Mouse (Mus musculus): ENCODE data around the gene R3hdm2.

R3hdm2 gene

DNA sequence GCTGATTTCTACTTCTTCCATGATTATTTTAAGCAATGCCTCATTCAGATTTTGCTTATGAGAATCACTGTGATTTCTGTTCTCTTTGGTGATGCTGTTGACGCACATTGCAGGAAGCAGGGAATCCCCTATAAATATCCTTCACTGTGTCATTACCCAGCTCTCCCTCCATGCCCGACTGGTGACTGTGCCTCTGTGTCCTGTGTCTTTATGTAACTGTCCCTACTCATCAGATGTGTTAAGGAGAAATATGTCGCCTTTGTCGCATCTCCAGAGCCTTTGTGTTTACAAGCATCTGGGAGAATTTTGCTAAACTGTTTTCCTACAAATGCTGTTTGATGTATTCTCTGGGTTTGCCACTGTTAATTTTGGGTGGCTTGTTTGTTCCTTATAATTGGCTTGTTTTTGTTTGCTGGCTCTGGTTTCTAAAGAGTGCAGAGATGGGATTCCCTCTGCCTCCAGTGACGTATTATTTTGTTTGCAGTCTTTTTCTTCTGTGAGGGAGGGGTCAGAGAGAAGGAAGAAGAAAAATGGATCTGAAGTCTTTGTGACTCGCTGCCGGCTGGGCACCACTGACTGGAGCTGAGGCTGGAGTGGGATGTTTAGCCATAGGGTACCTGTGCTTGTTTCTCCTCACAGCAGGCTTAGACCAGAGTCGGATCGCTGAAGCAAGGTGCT is 40.7 kb downstream of the R3hdm2 start:
- in situ Hi-C loops (cut with MboI; ENCODE audit: low sequenced_read_pairs), result no loop called here

DNA sequence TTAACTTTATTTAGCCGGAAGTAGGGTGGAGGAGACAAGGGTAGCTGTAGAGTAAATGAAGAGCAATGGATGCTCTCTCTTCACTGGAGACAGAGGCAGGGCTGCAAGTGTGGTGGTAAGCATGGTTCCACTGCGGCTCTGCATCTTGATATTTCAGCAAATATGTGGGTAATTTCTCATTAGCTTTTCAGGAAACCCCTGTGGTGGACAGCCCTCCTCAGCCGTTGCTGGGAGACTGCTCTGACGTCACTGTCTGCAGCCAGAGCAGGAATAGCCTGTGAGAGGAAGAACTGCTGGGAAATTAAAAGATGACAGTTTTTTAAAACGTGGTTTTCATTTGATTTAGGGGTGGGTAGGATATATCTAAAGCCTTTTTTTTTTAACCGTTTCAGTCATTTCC is 41.9 kb downstream of the R3hdm2 start:
- in situ Hi-C loops (cut with MboI; ENCODE audit: low sequenced_read_pairs), result no loop called here

DNA sequence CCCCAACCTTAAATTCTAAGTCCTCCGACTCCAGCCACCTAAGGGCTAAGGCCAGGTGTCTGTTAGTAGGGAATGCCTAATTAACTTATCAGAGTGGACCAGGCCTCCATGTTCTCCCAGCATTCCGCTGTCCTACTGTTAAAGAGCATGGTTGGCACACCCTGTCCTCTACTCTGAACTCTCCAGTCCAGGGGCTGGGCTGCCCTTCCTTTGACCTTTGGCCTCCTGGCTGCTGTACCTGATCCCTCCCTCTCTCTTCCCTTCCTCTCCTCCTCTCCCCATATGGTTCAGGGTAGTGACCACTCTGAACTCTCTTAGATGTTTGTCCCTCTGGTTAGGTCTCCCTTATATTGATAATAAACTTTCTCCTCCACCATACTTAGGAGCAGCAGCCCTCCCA is 45.7 kb downstream of the R3hdm2 start:
- in situ Hi-C loops (cut with MboI; ENCODE audit: low sequenced_read_pairs), result no loop called here

DNA sequence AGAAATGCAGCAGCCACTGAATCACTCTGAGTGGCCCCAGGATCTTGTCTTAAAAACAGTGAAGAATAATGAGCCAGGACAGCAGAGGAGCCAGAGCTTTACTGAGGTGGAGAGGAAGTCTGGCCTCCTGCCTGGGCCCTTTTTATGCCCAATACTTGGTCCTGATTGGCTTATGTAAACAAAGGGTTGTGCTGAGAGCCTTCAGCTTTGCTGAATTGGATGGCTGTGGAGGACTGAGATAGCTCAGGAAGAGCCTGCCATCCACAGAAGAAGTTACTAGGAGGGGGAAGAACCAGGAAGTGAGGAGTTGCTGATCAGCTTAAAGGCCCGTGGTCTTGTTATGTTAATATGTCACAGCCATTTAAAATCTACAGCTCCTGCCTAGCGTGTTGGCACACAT is 46.5 kb downstream of the R3hdm2 start:
- in situ Hi-C loops (cut with MboI; ENCODE audit: low sequenced_read_pairs), result no loop called here

DNA sequence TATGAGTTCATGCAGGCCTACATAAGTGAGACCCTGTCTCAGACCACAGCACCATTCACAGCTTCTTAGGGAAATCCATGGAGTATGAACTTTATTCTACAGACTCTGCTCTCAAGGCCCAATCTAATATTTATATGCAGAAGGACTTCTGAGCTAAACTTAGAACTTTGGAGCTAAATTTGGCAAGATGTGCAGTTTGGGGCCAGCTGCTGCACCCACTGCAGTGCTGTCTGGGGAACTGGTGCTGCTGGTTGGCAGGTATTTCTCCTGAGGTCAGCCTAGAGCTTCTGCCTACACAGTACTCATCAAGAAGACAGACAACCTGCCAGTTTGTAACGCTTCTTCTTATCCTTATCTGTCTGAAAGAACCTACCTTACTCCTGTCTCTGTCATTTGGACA is 47.0 kb downstream of the R3hdm2 start:
- in situ Hi-C loops (cut with MboI; ENCODE audit: low sequenced_read_pairs), result no loop called here

DNA sequence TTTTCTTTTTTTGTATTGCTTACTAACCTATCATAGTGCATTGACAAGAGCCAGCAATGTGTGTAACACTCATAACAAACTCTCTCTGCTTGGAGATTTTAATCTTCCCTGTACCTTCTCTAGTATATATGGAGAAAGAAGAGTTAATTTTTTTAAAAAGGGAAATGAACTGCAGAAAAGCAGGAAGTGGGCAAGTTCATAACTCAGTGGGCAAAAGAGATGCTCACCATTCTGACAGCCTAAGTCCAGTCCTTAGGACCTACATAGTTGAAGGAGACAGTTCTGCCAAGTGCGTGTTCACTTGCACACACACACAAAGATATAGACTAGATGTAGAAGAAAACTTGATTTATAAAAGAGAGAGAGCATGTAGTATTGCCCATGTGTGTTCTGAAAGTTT is 47.9 kb downstream of the R3hdm2 start:
- in situ Hi-C loops (cut with MboI; ENCODE audit: low sequenced_read_pairs), result no loop called here

DNA sequence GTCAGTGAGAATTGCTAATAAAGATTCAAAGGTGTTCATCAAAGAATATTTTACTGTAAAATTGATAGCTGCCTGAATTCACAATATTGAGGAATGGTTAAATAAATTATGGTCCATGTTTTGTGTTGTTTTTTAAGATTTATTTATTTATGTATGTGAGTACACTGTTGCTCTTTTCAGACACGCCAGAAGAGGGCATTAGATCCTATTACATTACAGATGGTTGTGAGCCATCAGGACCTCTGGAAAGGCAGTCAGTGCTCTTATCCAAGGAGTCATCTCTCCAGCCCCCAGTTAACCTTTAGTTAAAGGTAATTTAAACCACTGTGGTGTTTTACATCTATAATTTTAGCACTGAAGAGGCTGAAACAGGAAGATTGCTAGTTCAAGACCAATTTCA is 49.4 kb downstream of the R3hdm2 start:
- in situ Hi-C loops (cut with MboI; ENCODE audit: low sequenced_read_pairs), result no loop called here

DNA sequence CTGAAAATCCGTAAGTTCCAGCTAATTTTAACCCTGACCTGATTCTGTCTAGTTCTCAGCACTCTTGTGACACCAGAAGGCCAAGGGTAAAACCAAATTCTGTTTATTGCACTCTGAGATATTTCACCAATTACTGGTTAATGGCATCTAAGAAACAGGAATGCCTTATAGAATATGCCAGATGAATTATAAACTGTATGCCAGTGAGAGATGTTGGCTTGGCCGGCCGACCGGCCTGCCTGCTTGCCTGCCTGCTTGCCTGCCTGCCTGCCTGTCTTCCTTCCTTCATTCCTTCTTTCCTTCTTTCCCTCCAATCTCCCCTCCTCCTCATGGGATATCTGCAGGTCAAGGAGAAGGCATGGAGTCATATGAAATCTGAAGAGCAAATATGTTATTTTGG is 52.3 kb downstream of the R3hdm2 start:
- in situ Hi-C loops (cut with MboI; ENCODE audit: low sequenced_read_pairs), result no loop called here

DNA sequence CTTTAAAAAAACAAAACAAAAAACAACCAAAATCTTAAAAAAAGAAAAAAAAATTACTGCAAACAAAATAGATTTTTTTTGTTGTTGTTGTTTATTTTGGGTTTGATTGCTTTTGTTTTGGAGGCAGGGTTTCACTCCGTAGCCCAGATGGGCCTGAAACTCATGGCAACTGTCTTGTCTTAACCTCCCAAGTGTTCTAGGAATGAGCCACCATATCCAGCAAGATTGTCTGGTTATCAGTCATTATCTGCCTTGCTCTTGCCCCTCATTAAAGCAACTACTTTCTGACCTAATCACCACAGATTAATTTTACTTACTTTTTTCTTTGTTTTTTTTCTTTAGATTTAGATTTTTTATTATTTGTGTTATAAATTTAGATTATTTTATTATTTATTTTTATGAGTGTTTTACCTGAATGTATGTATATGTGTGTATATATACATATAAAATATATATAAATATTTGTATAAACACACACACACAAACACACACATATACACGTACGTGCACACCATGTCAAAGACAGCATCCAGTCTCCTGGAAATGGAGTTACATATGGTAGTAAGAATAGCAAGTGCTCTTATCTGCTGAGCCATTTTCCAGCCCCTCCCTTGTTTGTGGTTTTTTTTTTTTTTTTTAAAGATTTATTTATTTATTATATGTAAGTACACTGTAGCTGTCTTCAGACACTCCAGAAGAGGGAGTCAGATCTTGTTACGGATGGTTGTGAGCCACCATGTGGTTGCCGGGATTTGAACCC is 57.4 kb downstream of the R3hdm2 start:
- in situ Hi-C loops (cut with MboI; ENCODE audit: low sequenced_read_pairs), result no loop called here

DNA sequence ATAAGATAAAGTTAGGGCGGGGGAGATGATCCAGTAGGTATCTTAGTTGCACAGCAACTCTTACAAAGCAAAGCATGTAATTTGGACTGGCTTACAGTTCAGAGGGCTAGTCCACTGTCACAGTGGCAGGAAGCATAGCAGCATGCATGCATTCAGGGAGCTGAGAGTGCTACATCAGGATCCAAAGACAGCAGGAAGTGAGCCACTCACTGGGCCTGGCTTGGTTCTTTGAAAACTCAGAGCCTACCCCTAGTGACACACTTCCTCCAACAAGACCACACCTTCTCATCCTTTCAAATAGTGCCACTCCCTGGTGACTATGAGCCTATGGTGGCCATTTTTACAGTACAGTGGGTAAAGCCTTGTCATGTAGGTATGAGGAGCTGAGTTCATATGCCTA is 73.6 kb downstream of the R3hdm2 start:
- in situ Hi-C loops (cut with MboI; ENCODE audit: low sequenced_read_pairs), result no loop called here

DNA sequence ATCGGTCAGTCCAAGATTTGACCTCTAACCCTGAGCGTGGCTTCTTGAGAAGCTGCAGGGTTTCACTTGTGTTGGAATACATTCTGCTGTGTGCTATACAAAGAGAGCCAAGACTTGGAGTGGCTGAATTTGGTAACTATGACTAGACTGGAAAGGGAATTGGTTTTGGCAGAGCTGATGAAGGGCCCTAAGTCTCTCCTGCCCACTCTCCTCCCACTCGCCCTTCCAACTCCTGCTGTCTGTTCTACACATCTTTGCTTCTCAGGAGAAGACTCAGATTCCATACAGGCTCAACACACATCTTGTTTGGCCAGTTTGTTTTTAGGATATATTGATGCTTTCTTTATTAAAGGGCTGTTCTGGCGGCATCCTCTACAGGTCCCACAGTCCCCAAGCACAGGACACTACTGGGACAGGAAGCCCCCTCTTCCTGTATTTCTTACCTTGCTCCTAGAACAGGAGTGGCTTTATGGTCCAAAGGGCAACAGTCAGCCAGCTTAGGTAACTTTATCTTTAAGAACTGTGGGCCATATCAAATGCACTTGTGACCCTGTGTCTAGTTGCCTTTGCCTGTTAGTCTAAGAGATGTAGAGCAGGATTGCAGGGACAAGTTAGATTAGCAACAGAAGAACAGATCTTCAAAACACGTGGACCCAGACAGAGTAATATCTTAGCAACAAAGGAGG is 82.4 kb downstream of the R3hdm2 start:
- in situ Hi-C loops (cut with MboI; ENCODE audit: low sequenced_read_pairs), result no loop called here

DNA sequence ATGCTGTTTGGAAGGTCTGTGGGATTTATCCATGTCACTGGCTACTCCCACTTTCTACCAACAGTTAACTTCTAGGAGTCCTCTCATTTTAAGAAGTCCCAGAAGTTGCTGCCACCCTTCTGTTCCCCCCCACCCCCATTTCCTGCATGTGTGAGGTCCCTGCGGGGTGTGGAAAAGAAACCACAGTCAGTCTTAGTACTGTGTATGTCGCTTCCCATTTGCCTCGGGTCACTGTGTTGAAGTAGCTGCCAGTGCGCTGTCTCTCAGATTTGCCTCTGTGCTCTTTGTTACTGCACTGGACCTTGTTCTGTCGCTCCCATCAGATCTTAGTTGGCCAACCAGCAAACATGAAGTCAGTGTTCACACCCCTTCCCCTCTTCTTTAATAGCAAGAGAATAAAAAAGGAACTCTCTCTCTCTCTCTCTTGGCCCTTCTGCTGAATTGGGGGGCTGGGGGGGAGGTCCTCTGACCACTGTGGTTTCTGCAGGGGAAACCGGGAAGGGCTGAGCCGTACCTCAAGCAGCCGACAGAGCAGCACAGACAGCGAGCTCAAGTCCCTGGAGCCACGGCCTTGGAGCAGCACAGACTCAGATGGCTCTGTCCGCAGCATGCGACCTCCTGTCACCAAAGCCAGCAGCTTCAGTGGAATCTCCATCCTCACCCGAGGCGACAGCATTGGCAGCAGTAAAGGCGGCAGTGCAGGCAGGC is 91.3 kb downstream of the R3hdm2 start:
- in situ Hi-C loops (cut with MboI; ENCODE audit: low sequenced_read_pairs), result no loop called here

DNA sequence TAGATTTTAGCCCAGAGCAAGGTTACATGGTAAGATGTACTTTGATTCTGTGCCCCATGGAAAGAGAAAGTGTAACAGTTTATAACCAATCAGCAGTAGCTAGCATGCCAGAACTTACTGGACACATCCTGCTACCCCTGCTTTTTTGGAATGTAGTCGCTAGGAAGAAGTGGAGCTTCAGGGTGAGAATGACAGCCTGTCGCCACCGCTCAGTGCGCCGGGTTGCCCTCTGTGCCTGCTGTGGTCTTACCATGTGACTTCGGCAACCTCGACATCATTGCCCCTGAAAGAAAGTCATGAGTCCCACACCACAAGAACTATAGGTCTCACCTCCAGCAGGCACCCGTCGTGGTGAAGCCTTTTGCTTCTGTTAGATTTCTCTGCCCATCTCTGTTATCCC is 92.6 kb downstream of the R3hdm2 start:
- in situ Hi-C loops (cut with MboI; ENCODE audit: low sequenced_read_pairs), result no loop called here

DNA sequence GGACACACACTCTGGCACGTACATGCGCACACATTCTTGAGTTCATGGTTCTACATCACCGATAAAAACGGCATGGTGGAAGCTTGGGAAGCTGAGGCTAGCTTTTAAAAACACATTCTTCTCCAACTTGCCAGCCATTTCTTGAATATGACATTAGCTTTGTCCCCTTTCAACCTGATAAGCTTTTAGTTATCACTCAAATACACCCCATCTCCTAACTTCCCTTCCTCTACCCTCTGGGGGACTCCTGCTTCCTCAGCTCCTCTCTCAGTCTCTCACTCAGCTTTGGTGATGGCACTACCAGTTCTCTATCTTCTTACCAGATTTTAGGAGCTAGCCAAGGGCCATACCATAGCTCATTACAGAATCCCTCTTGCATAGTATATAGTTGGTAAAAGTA is 95.0 kb downstream of the R3hdm2 start:
- in situ Hi-C loops (cut with MboI; ENCODE audit: low sequenced_read_pairs), result no loop called here

DNA sequence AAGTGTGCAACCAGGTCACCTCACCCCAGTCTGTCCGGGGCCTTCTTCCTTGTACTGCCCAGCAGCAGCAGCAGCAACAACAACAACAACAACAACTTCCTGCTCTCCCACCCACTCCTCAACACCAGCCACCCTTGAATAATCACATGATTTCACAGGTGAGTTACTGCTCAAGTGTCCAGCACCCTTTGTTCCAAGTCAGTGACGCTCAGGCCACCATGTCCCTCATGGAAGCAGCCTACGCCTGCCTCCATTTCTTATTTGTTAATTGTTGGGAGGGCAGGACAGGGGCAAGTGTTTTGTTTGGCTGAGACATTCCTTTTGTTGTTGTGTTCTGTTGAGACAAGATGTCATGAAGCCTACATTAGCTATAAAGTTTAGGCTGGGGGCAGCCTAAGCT is 96.4 kb downstream of the R3hdm2 start:
- in situ Hi-C loops (cut with MboI; ENCODE audit: low sequenced_read_pairs), result no loop called here

DNA sequence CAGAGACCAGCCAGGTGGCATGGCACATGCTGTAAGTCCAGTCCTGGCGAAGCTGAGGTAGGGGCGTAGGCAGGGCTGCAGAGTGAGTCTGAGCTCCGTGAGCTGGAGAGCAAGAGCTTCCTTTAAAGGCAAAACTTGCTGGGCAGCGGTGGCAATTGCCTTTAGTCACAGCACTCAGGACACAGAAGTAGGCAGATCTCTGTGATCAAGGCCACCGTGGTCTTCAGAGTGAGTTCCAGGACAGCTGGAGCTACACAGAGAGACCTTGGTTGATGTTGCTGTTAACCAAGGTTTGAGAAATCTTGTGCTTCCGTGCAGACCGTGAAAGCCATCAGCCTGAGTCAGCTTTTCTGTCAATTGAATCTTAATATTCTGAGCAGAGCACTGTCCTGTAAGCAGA is 97.2 kb downstream of the R3hdm2 start:
- in situ Hi-C loops (cut with MboI; ENCODE audit: low sequenced_read_pairs), result no loop called here

DNA sequence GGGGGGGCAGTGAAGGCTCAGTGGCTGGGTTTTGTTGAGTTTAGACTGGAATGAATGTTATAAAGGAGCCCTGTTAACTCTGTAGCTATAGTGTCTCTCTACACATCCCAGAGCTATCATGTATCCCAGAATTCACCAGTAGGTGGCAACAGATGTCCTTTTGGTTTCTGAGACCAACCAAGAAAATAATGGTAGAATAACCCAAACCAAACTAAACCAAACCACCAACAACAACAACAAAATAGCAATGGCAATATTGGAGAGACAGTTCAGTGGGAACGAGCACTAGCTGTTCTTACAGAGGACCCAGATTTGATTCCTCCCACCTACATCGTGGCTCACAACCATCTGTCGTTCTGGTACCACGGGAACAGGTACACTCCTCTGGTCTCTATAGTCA is 99.0 kb downstream of the R3hdm2 start:
- in situ Hi-C loops (cut with MboI; ENCODE audit: low sequenced_read_pairs), result no loop called here

DNA sequence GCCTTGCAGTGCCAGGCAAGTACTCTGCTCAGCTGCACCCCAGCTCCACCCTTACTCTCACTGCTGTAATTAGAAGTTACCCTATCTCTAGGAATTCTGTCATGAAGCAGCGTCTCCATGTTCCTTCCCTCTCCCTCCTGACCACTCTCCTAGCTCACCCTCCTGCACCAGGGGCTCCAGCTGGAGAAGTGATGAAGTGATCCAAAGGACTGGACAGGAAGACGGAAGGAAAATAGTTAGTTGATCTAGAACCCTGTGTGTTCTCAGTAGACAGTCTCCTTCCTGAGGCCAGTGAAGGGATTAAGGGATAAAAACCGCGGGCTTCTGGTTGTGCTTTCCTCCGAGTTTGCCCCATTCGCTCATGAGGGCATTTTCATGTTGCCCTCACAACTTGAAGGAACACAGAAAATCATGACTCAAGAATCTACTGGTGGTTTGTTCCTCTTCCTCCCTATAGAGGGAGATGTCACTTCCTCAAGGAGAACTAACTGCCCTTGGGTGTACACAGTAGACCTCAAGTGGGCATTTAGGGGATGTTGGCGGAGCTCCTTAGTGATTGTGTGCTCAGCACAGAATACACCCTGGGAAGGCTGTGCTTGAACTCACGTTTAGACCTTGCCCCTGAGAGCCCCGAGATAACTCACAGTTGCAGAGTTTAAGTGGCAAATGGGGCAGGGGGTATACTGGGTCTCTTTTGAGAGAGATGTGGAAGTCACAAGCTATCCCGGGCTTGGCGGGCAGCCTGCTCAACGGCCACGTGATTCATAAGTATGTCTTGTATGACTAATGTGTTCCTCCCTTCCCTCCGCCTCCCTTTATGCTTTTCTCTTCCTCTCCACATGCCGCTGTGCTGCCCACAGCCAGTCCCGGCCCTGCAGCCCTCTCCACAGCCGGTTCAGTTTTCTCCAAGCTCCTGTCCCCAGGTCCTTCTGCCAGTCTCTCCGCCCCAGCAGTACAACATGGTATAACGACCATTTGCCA is 101.0 kb downstream of the R3hdm2 start:
- in situ Hi-C loops (cut with MboI; ENCODE audit: low sequenced_read_pairs), result no loop called here

DNA sequence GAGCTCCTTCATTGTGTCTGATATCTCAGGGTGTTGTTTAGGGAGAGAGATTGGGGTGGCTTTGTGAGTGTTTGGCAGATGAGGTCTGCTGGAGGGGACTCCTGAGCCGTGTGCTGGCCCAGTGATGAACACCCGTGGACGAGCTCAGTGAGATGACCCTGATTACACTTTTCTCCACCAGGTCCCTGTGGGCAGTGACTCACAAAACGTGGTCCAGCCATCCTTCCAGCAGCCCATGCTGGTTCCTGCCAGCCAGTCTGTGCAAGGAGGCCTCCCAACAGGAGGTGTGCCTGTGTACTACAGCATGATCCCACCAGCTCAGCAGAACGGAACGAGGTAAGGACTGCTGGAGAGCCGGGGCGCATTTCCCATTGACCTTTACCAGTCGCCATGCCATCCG is 105.1 kb downstream of the R3hdm2 start:
- in situ Hi-C loops (cut with MboI; ENCODE audit: low sequenced_read_pairs), result no loop called here

DNA sequence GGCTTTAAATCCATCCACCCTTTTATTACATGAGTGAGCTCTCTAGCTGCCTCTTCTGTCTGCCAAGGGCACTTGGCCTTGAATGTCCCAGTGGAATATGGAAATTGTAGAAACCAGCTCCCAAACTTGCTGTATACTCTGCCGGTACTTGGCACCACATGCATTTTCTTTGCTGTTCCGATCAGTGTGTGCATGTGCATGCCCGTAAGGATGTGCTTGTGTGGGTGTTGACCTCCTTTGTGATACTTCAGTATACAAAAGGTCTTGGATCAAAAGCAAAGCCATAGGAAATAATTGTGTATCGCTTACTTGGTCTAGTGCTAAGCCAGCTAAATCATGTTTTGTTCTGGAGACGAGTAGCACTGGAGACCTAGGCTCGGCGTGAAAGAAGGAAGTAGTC is 108.7 kb downstream of the R3hdm2 start:
- in situ Hi-C loops (cut with MboI; ENCODE audit: low sequenced_read_pairs), result no loop called here
